Mouse (Mus musculus): Measurements from ENCODE around the gene Zfp948. TPM values are rescaled to one million over a fixed set of nuclear protein-coding genes. Genes with fewer than 3 reads are reported as not detected.
A peak's percentile ranks its signal among the peaks of the same experiment; 100 is the strongest.

Zfp948 gene
- polyA plus RNA-seq, 2 experiments: 16.6 to 23.6 TPM

DNA sequence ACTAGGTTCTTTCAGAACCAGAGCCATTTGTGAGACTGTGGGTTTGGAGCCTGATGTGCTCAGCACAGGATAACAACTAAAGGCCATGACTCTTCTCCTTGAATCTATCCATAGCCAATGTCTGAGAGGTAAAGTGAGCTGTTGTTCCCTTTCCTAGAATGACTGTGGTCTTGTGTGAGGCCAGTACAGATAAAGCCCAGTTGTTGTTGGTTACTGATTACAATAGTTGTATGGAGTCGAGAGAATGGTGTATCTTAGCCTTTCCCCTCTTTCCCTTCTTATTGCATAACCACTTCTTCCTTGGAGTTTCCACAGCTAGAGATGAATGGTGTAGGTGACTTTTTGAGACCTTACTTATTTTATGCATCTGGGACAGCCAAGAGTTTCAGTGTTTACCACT is 12.3 kb downstream of the Zfp948 start:
- no peaks in the 10 kb centered on the region for H3K27me3 ChIP-seq (ENCODE audit: control insufficient read depth, insufficient read depth, low read length)
- H3K4me3 ChIP-seq (replicated peaks; ENCODE audit: low read length): no peak overlapping the region
- H3K27ac ChIP-seq (replicated peaks; ENCODE audit: low read depth, low read length): no peak overlapping the region
- 94% methylated on average over 1 of the region's 1 CpGs for WGBS
- H3K36me3 ChIP-seq (ENCODE audit: control insufficient read depth, insufficient read depth, low read length): peaks cover 36% of the 10 kb centered on the region
- DNase-seq (ENCODE audit: low spot score): no peak
- no peak for TF ChIP-seq POLR2A (IDR thresholded peaks at IDR 0.05; ENCODE audit: borderline replicate concordance, extremely low read depth, insufficient read depth, insufficient read length)
- H3K4me2 ChIP-seq (replicated peaks; ENCODE audit: low read depth, low read length, severe bottlenecking): no peak overlapping the region
- ATAC-seq (ENCODE audit: low FRiP score, low read depth): no peak
- H3K9me3 ChIP-seq (ENCODE audit: control insufficient read depth, low read length): no peaks in the 10 kb centered on the region
- H3K9ac ChIP-seq (ENCODE audit: low read depth, low read length, severe bottlenecking): no peak overlapping the region
- H3K4me1 ChIP-seq (ENCODE audit: control insufficient read depth, insufficient read depth, low read length): no peaks in the 10 kb centered on the region

DNA sequence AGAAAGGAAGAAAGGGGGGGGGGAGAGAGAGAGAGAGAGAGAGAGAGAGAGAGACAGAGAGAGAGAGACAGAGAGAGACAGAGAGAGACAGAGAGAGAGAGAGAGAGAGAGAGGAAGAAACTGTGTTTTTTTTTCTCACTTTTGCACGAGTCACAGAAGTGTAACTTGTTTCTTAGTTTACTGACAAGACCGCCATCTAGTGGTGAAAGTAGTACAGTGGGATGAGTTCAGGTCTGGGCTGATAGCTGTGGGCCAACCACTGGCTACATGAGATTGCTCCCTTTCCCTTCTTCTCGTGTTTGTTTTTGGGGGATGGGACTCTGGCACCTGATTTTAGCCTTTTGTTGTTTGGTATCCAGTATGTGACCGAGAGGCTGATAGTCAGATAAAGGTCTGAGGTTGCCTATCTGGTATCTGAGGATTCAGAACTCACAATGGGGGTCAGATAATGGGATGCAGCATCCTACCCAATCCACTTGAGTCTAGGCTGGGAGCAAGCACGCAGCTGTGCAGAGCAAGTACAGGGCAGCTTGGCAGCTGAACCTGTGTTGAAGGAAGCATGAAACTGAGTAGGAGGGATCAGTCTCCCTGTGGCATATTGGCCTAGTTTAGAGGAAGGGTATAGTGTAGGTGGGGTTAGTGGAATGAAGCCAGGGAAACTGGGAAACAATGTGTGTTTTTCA is 12.8 kb downstream of the Zfp948 start:
- Histone ChIP-seq H3K27ac (replicated peaks; ENCODE audit: low read depth, low read length) (no peak overlapping the region), H3K9me3 (ENCODE audit: control insufficient read depth, low read length) (no peaks in the 10 kb centered on the region), H3K36me3 (ENCODE audit: control insufficient read depth, insufficient read depth, low read length) (peaks cover 37% of the 10 kb centered on the region), H3K4me2 (replicated peaks; ENCODE audit: low read depth, low read length, severe bottlenecking) (no peak overlapping the region), H3K4me1 (ENCODE audit: control insufficient read depth, insufficient read depth, low read length) (no peaks in the 10 kb centered on the region), H3K4me3 (replicated peaks; ENCODE audit: low read length) (no peak overlapping the region), H3K27me3 (ENCODE audit: control insufficient read depth, insufficient read depth, low read length) (no peaks in the 10 kb centered on the region), H3K9ac (ENCODE audit: low read depth, low read length, severe bottlenecking) (no peak overlapping the region)
- ATAC-seq (ENCODE audit: low FRiP score, low read depth) (no peak), DNase-seq (ENCODE audit: low spot score) (peak; percentile 72)
- no peak for TF ChIP-seq POLR2A (IDR thresholded peaks at IDR 0.05; ENCODE audit: borderline replicate concordance, extremely low read depth, insufficient read depth, insufficient read length)
- 29% methylated on average over 5 of the region's 5 CpGs for WGBS

DNA sequence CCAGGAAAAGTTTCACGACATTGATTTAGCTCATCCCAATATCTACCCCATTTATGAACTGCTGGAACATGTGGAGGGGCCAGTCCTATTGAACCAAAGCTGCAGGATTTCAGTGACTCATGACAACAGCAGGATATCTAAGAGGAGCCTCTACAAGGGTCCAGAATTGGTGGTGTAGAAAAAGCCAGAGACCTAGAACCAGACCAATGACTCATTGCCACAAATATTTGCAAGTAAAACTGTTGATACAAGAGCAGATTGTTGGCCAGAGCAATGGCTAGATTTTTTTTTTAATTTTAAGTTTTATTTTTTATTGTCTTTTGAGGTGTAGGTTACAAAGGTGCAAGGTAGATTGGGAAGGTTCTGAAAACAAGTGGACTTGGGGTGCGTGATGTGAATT is 18.7 kb downstream of the Zfp948 start:
- H3K9me3 ChIP-seq (ENCODE audit: control insufficient read depth, low read length): no peaks in the 10 kb centered on the region
- no peak overlapping the region for H3K27ac ChIP-seq (replicated peaks; ENCODE audit: low read depth, low read length)
- no peak overlapping the region for H3K9ac ChIP-seq (ENCODE audit: low read depth, low read length, severe bottlenecking)
- H3K4me2 ChIP-seq (replicated peaks; ENCODE audit: low read depth, low read length, severe bottlenecking): no peak overlapping the region
- ATAC-seq (ENCODE audit: low FRiP score, low read depth) (no peak), DNase-seq (ENCODE audit: low spot score) (no peak)
- H3K4me1 ChIP-seq (ENCODE audit: control insufficient read depth, insufficient read depth, low read length): no peaks in the 10 kb centered on the region
- WGBS: 95% methylated on average over 2 of the region's 2 CpGs
- no peak for TF ChIP-seq POLR2A (IDR thresholded peaks at IDR 0.05; ENCODE audit: borderline replicate concordance, extremely low read depth, insufficient read depth, insufficient read length)
- H3K36me3 ChIP-seq (ENCODE audit: control insufficient read depth, insufficient read depth, low read length): peaks cover 56% of the 10 kb centered on the region
- H3K4me3 ChIP-seq (replicated peaks; ENCODE audit: low read length): no peak overlapping the region
- no peaks in the 10 kb centered on the region for H3K27me3 ChIP-seq (ENCODE audit: control insufficient read depth, insufficient read depth, low read length)

DNA sequence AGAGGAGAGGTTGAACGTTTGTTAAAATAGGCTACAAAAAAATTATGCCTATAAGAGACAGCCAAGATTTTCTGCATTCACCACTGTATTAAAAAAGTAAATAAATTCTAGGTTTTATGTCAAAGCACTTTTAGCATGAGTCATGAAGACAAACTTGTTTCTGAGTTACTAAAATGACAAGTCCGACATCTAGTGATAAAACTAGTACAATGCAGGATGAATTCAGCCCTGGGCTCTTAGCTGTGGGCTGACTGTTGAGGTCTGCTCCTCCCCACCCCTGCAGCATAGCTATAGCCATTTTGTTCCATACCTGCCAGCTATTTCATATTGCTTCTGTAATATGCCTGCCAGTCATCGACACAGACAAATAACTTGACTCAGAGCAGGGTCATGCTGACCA is 49.5 kb downstream of the Zfp948 start:
- no peak overlapping the region for H3K4me3 ChIP-seq (replicated peaks; ENCODE audit: low read length)
- no peaks in the 10 kb centered on the region for H3K27me3 ChIP-seq (ENCODE audit: control insufficient read depth, insufficient read depth, low read length)
- no peaks in the 10 kb centered on the region for H3K9me3 ChIP-seq (ENCODE audit: control insufficient read depth, low read length)
- ATAC-seq (ENCODE audit: low FRiP score, low read depth) (no peak), DNase-seq (ENCODE audit: low spot score) (no peak)
- no peak overlapping the region for H3K9ac ChIP-seq (ENCODE audit: low read depth, low read length, severe bottlenecking)
- 76% methylated on average over 3 of the region's 3 CpGs for WGBS
- no peaks in the 10 kb centered on the region for H3K36me3 ChIP-seq (ENCODE audit: control insufficient read depth, insufficient read depth, low read length)
- H3K27ac ChIP-seq (replicated peaks; ENCODE audit: low read depth, low read length): no peak overlapping the region
- TF ChIP-seq POLR2A (IDR thresholded peaks at IDR 0.05; ENCODE audit: borderline replicate concordance, extremely low read depth, insufficient read depth, insufficient read length): no peak
- H3K4me2 ChIP-seq (replicated peaks; ENCODE audit: low read depth, low read length, severe bottlenecking): no peak overlapping the region
- no peaks in the 10 kb centered on the region for H3K4me1 ChIP-seq (ENCODE audit: control insufficient read depth, insufficient read depth, low read length)

DNA sequence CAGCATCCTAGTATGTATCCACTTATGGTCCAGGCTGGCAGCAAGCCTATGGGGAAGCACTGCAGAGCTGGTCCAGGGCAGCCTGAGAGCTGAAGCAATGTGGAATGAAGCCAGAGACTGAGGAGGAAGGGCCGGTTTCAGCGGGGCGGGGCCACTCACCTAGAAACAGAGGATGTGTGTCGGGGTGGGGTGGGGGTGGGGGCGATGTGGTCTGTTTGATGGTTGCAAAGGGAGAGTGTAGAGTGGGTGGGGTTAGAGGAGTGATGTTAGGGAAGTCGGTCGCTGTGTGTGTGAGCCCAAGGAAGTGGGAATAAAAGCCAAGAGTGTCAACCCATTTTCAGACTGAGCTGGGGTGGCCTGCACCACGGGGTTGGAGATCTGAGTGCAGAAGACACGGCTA is 50.5 kb downstream of the Zfp948 start:
- H3K4me3 ChIP-seq (replicated peaks; ENCODE audit: low read length): no peak overlapping the region
- no peak for DNase-seq (ENCODE audit: low spot score)
- 8% methylated on average over 9 of the region's 9 CpGs for WGBS
- H3K27me3 ChIP-seq (ENCODE audit: control insufficient read depth, insufficient read depth, low read length): no peaks in the 10 kb centered on the region
- H3K4me2 ChIP-seq (replicated peaks; ENCODE audit: low read depth, low read length, severe bottlenecking): peak overlapping the region; percentile 23; the same call in 1 of the 2 replicates
- no peak for TF ChIP-seq POLR2A (IDR thresholded peaks at IDR 0.05; ENCODE audit: borderline replicate concordance, extremely low read depth, insufficient read depth, insufficient read length)
- no peak overlapping the region for H3K9ac ChIP-seq (ENCODE audit: low read depth, low read length, severe bottlenecking)
- no peaks in the 10 kb centered on the region for H3K4me1 ChIP-seq (ENCODE audit: control insufficient read depth, insufficient read depth, low read length)
- no peak for ATAC-seq (ENCODE audit: low FRiP score, low read depth)
- H3K27ac ChIP-seq (replicated peaks; ENCODE audit: low read depth, low read length): no peak overlapping the region
- no peaks in the 10 kb centered on the region for H3K9me3 ChIP-seq (ENCODE audit: control insufficient read depth, low read length)
- H3K36me3 ChIP-seq (ENCODE audit: control insufficient read depth, insufficient read depth, low read length): no peaks in the 10 kb centered on the region

Data from limb, embryonic 14.5 days (tissue).